Mouse (Mus musculus): ENCODE results near the gene Hist1h3e. TPM values are rescaled to one million over a fixed set of nuclear protein-coding genes. Genes with fewer than 3 reads are reported as not detected.
A peak's percentile ranks its signal among the peaks of the same experiment; 100 is the strongest.
"Not testable (repeated sequence)": the region's sequence is repeated elsewhere in the genome, so short reads cannot be mapped to it uniquely, and the experiment has no call there.

Gene Hist1h3e
- polyA plus RNA-seq, 1 experiment = 245 TPM

- no peak overlapping the region for H3K4me3 ChIP-seq (ENCODE audit: control insufficient read depth, insufficient read depth, low read length)
- H3K27me3 ChIP-seq (ENCODE audit: control insufficient read depth, insufficient read depth, low read length) = no peaks in the 10 kb centered on the region
- TF ChIP-seq CTCF (IDR thresholded peaks at IDR 0.05; ENCODE audit: borderline replicate concordance, control insufficient read depth, extremely low read depth, insufficient read depth, low read length, poor library complexity) = no peak
- no peak for TF ChIP-seq POLR2A (IDR thresholded peaks at IDR 0.05; ENCODE audit: control insufficient read depth, extremely low read depth, insufficient read depth, low read length, poor library complexity)
- DNase-seq = no peak
- no peaks in the 10 kb centered on the region for H3K36me3 ChIP-seq (ENCODE audit: control insufficient read depth, insufficient read depth, low read length)
- no peaks in the 10 kb centered on the region for H3K4me1 ChIP-seq (replicated peaks; ENCODE audit: control insufficient read depth, insufficient read depth, low read length)
- H3K27ac ChIP-seq (ENCODE audit: control insufficient read depth, insufficient read depth, low read length) = no peak overlapping the region
- WGBS = 91% methylated on average over 7 of the region's 7 CpGs
Measured at GRCm38 (mm10) chr13:23603182-23603699, 41.1 kb upstream of the Hist1h3e start.

GRCm38 (mm10) chr13:23597957-23598356 lies 35.8 kb upstream of the Hist1h3e start:
- WGBS = 10% methylated on average over 9 of the region's 9 CpGs
- TF ChIP-seq CTCF (IDR thresholded peaks at IDR 0.05; ENCODE audit: borderline replicate concordance, control insufficient read depth, extremely low read depth, insufficient read depth, low read length, poor library complexity) = no peak
- TF ChIP-seq POLR2A (IDR thresholded peaks at IDR 0.05; ENCODE audit: control insufficient read depth, extremely low read depth, insufficient read depth, low read length, poor library complexity) = no peak
- Histone ChIP-seq H3K27ac (ENCODE audit: control insufficient read depth, insufficient read depth, low read length) (no peak overlapping the region), H3K4me1 (replicated peaks; ENCODE audit: control insufficient read depth, insufficient read depth, low read length) (peaks cover 2% of the 10 kb centered on the region), H3K36me3 (ENCODE audit: control insufficient read depth, insufficient read depth, low read length) (no peaks in the 10 kb centered on the region), H3K27me3 (ENCODE audit: control insufficient read depth, insufficient read depth, low read length) (no peaks in the 10 kb centered on the region), H3K4me3 (ENCODE audit: control insufficient read depth, insufficient read depth, low read length) (no peak overlapping the region)
- DNase-seq = peak; percentile 80

- DNase-seq = no peak
- H3K27me3 ChIP-seq (ENCODE audit: control insufficient read depth, insufficient read depth, low read length) = no peaks in the 10 kb centered on the region
- H3K4me3 ChIP-seq (ENCODE audit: control insufficient read depth, insufficient read depth, low read length) = no peak overlapping the region
- peaks cover 2% of the 10 kb centered on the region for H3K4me1 ChIP-seq (replicated peaks; ENCODE audit: control insufficient read depth, insufficient read depth, low read length)
- 79% methylated on average over 7 of the region's 7 CpGs for WGBS
- TF ChIP-seq CTCF (IDR thresholded peaks at IDR 0.05; ENCODE audit: borderline replicate concordance, control insufficient read depth, extremely low read depth, insufficient read depth, low read length, poor library complexity) (no peak), POLR2A (IDR thresholded peaks at IDR 0.05; ENCODE audit: control insufficient read depth, extremely low read depth, insufficient read depth, low read length, poor library complexity) (no peak)
- H3K36me3 ChIP-seq (ENCODE audit: control insufficient read depth, insufficient read depth, low read length) = no peaks in the 10 kb centered on the region
- no peak overlapping the region for H3K27ac ChIP-seq (ENCODE audit: control insufficient read depth, insufficient read depth, low read length)
Measured at GRCm38 (mm10) chr13:23595622-23596372, 33.6 kb upstream of the Hist1h3e start.

- WGBS = 90% methylated on average over 2 of the region's 2 CpGs
- TF ChIP-seq POLR2A (IDR thresholded peaks at IDR 0.05; ENCODE audit: control insufficient read depth, extremely low read depth, insufficient read depth, low read length, poor library complexity) (no peak), CTCF (IDR thresholded peaks at IDR 0.05; ENCODE audit: borderline replicate concordance, control insufficient read depth, extremely low read depth, insufficient read depth, low read length, poor library complexity) (no peak)
- no peak for DNase-seq
- no peak overlapping the region for H3K27ac ChIP-seq (ENCODE audit: control insufficient read depth, insufficient read depth, low read length)
- no peak overlapping the region for H3K4me3 ChIP-seq (ENCODE audit: control insufficient read depth, insufficient read depth, low read length)
- H3K36me3 ChIP-seq (ENCODE audit: control insufficient read depth, insufficient read depth, low read length) = no peaks in the 10 kb centered on the region
- H3K4me1 ChIP-seq (replicated peaks; ENCODE audit: control insufficient read depth, insufficient read depth, low read length) = peaks cover 2% of the 10 kb centered on the region
- H3K27me3 ChIP-seq (ENCODE audit: control insufficient read depth, insufficient read depth, low read length) = no peaks in the 10 kb centered on the region
Measured at GRCm38 (mm10) chr13:23595185-23595584, 33.0 kb upstream of the Hist1h3e start.

- peaks cover 2% of the 10 kb centered on the region for H3K4me1 ChIP-seq (replicated peaks; ENCODE audit: control insufficient read depth, insufficient read depth, low read length)
- 12% methylated on average over 5 of the region's 5 CpGs for WGBS
- DNase-seq = no peak
- no peak overlapping the region for H3K27ac ChIP-seq (ENCODE audit: control insufficient read depth, insufficient read depth, low read length)
- H3K27me3 ChIP-seq (ENCODE audit: control insufficient read depth, insufficient read depth, low read length) = no peaks in the 10 kb centered on the region
- no peak overlapping the region for H3K4me3 ChIP-seq (ENCODE audit: control insufficient read depth, insufficient read depth, low read length)
- no peak for TF ChIP-seq POLR2A (IDR thresholded peaks at IDR 0.05; ENCODE audit: control insufficient read depth, extremely low read depth, insufficient read depth, low read length, poor library complexity)
- no peak for TF ChIP-seq CTCF (IDR thresholded peaks at IDR 0.05; ENCODE audit: borderline replicate concordance, control insufficient read depth, extremely low read depth, insufficient read depth, low read length, poor library complexity)
- H3K36me3 ChIP-seq (ENCODE audit: control insufficient read depth, insufficient read depth, low read length) = no peaks in the 10 kb centered on the region
Measured at GRCm38 (mm10) chr13:23593051-23593770, 31.0 kb upstream of the Hist1h3e start.

- Histone ChIP-seq H3K4me1 (replicated peaks; ENCODE audit: control insufficient read depth, insufficient read depth, low read length) (peaks cover 2% of the 10 kb centered on the region), H3K36me3 (ENCODE audit: control insufficient read depth, insufficient read depth, low read length) (no peaks in the 10 kb centered on the region), H3K27ac (ENCODE audit: control insufficient read depth, insufficient read depth, low read length) (no peak overlapping the region), H3K27me3 (ENCODE audit: control insufficient read depth, insufficient read depth, low read length) (no peaks in the 10 kb centered on the region), H3K4me3 (ENCODE audit: control insufficient read depth, insufficient read depth, low read length) (no peak overlapping the region)
- no peak for DNase-seq
- no peak for TF ChIP-seq CTCF (IDR thresholded peaks at IDR 0.05; ENCODE audit: borderline replicate concordance, control insufficient read depth, extremely low read depth, insufficient read depth, low read length, poor library complexity)
- no peak for TF ChIP-seq POLR2A (IDR thresholded peaks at IDR 0.05; ENCODE audit: control insufficient read depth, extremely low read depth, insufficient read depth, low read length, poor library complexity)
- WGBS = 76% methylated on average over 7 of the region's 7 CpGs
Measured at GRCm38 (mm10) chr13:23592614-23593013, 30.4 kb upstream of the Hist1h3e start.

GRCm38 (mm10) chr13:23591886-23592285 lies 29.7 kb upstream of the Hist1h3e start:
- WGBS = 98% methylated on average over 7 of the region's 7 CpGs
- H3K27me3 ChIP-seq (ENCODE audit: control insufficient read depth, insufficient read depth, low read length); H3K4me3 ChIP-seq (ENCODE audit: control insufficient read depth, insufficient read depth, low read length); DNase-seq; H3K4me1 ChIP-seq (replicated peaks; ENCODE audit: control insufficient read depth, insufficient read depth, low read length); H3K36me3 ChIP-seq (ENCODE audit: control insufficient read depth, insufficient read depth, low read length); H3K27ac ChIP-seq (ENCODE audit: control insufficient read depth, insufficient read depth, low read length): not testable (repeated sequence)

Data from thymus, adult 2 months (tissue).